Mouse (Mus musculus) heart, postnatal 36 days (tissue): ENCODE data around the gene Smyd3. TPM values are rescaled to one million over a fixed set of nuclear protein-coding genes. Genes with fewer than 3 reads are reported as not detected.

Source experiments
- DNase-seq, 2 experiments: peaks; one replicate each; pipeline ENCODE4 v3.0.0; 2021 to 2022
- intact Hi-C: fragments of 180-260 bp; cut with DNase I; formaldehyde crosslinking; loops from one replicate; pipeline ENCODE4 v1.15.1; 2025
- total RNA-seq, 2 experiments: library from RNA; stranded (reverse); gene quantifications; 2 replicates each; pipeline ENCODE4 v1.2.3; 2021

The Smyd3 gene
- total RNA-seq, 2 experiments from 2014 or later, result 6.9 to 7.2 TPM

GRCm38 (mm10) chr1:179473920-179474643 is 43.8 kb downstream of the Smyd3 start:
- intact Hi-C loops, result no loop called here
- no peak for DNase-seq

- intact Hi-C loops, result no loop called here
Measured at GRCm38 (mm10) chr1:179467970-179468369, 49.9 kb downstream of the Smyd3 start.

GRCm38 (mm10) chr1:179462376-179462775 is 55.5 kb downstream of the Smyd3 start:
- intact Hi-C loops, result no loop called here

More at GRCm38 (mm10) chr1:179467970-179468369, 49.9 kb downstream of the Smyd3 start:
- no peak for DNase-seq

GRCm38 (mm10) chr1:179461019-179461814 is 56.6 kb downstream of the Smyd3 start:
- no peak for DNase-seq
- intact Hi-C loops, result no loop called here

More at GRCm38 (mm10) chr1:179462376-179462775, 55.5 kb downstream of the Smyd3 start:
- no peak for DNase-seq

- intact Hi-C loops, result no loop called here
- DNase-seq, result no peak
Measured at GRCm38 (mm10) chr1:179458987-179459368, 58.9 kb downstream of the Smyd3 start.

GRCm38 (mm10) chr1:179458236-179458986 is 59.4 kb downstream of the Smyd3 start:
- intact Hi-C loops, result no loop called here
- DNase-seq, result peak in 1 of 2 experiments; percentile 14

- intact Hi-C loops, result no loop called here
- DNase-seq, result peak in 1 of 2 experiments; percentile 23
Measured at GRCm38 (mm10) chr1:179454600-179454999, 63.2 kb downstream of the Smyd3 start.

- intact Hi-C loops, result no loop called here
- no peak for DNase-seq
Measured at GRCm38 (mm10) chr1:179451211-179451610, 66.6 kb downstream of the Smyd3 start.

GRCm38 (mm10) chr1:179446845-179447212 is 71.0 kb downstream of the Smyd3 start:
- intact Hi-C loops, result no loop called here
- no peak for DNase-seq

GRCm38 (mm10) chr1:179446127-179446844 is 71.6 kb downstream of the Smyd3 start:
- intact Hi-C loops, result no loop called here
- DNase-seq, result no peak

GRCm38 (mm10) chr1:179443835-179444234 is 74.0 kb downstream of the Smyd3 start:
- intact Hi-C loops, result no loop called here

GRCm38 (mm10) chr1:179443423-179443822 is 74.4 kb downstream of the Smyd3 start:
- no peak for DNase-seq
- intact Hi-C loops, result no loop called here

More at GRCm38 (mm10) chr1:179443835-179444234, 74.0 kb downstream of the Smyd3 start:
- no peak for DNase-seq

- intact Hi-C loops, result no loop called here
- no peak for DNase-seq
Measured at GRCm38 (mm10) chr1:179436596-179436995, 81.2 kb downstream of the Smyd3 start.

- intact Hi-C loops, result no loop called here
- no peak for DNase-seq
Measured at GRCm38 (mm10) chr1:179434443-179435260, 83.2 kb downstream of the Smyd3 start.

GRCm38 (mm10) chr1:179433828-179434227 is 84.0 kb downstream of the Smyd3 start:
- no peak for DNase-seq
- intact Hi-C loops, result no loop called here

GRCm38 (mm10) chr1:179433355-179433754 is 84.5 kb downstream of the Smyd3 start:
- no peak for DNase-seq
- intact Hi-C loops, result no loop called here

- DNase-seq, result no peak
- intact Hi-C loops, result no loop called here
Measured at GRCm38 (mm10) chr1:179430077-179430476, 87.8 kb downstream of the Smyd3 start.

- intact Hi-C loops, result no loop called here
- DNase-seq, result no peak
Measured at GRCm38 (mm10) chr1:179424879-179425472, 92.9 kb downstream of the Smyd3 start.

- intact Hi-C loops, result no loop called here
- no peak for DNase-seq
Measured at GRCm38 (mm10) chr1:179419091-179419490, 98.8 kb downstream of the Smyd3 start.
